Mouse (Mus musculus) stomach, postnatal 0 days (tissue): ENCODE results near the gene AI182371.

ENCODE experiments used
- CTCF ChIP-seq: IDR thresholded peaks from 2 replicates; pipeline ENCODE4 v1.5.1; 2016; ENCODE audit warnings: antibody characterized with exemption, low read depth, mild to moderate bottlenecking, moderate library complexity
- EP300 ChIP-seq: optimal IDR thresholded peaks from 2 replicates; pipeline ENCODE3; 2016; ENCODE audit warnings: antibody characterized with exemption

GRCm38 (mm10) chr2:35087418-35087817 lies 13.9 kb downstream of the AI182371 start:
- no peak for TF ChIP-seq CTCF
- no peak for TF ChIP-seq EP300
